Mouse (Mus musculus) kidney, adult 2 months (tissue): ENCODE results near the gene Ptges3.

ENCODE experiments used
- CTCF ChIP-seq: fragments of 200-500 bp; conservative IDR thresholded peaks from 2 replicates; pipeline ENCODE4 v1.5.1; 2011; ENCODE audit warnings: low read depth, mild to moderate bottlenecking, control low read depth, low read length, moderate library complexity, mixed read lengths; ENCODE audit not compliant: insufficient read depth, insufficient read length
- POLR2A ChIP-seq: fragments of 200-500 bp; IDR thresholded peaks from one replicate; pipeline ENCODE4 v1.6.1; 2011; ENCODE audit warnings: low read depth, low read length, control low read depth

DNA sequence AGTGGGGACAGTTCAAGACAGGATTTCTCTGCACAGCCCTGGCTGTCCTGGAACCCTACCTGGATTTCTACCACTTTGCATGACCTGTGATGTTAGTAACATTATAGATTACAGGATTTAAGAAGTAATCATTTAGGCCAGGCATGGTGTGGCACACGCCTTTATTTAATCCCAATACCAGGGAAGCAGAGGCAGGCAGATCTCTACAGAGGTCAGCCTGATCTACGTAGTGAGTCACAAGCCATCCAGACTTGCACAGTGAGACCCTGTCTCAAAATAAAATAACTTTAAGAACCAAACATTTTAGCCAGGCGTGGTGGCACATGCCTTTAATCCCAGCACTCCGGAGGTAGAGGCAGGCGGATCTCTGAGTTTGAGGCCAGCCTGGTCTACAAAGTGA lies 36.6 kb upstream of the Ptges3 start:
- no peak for TF ChIP-seq POLR2A
- TF ChIP-seq CTCF, result no peak
